Mouse (Mus musculus): ENCODE data around the gene Spire2.

The Spire2 gene

GRCm38 (mm10) chr8:123416944-123417555, 84.5 kb downstream of the Spire2 start:
- no peak for DNase-seq (ENCODE audit: low spot score)
